Mouse (Mus musculus) gastrocnemius, adult 2 months (tissue): ENCODE measurements at regions not wholly inside any gene's neighbourhood (a gene's known extent, or its start where the extent isn't known, plus 50 kb on each side); places are given as distances from the start of the nearest gene placed in this dataset.
"Not testable (repeated sequence)": the region's sequence is repeated elsewhere in the genome, so short reads cannot be mapped to it uniquely, and the experiment has no call there.

Source experiments
- DNase-seq: peaks from one replicate; pipeline ENCODE4 v3.0.0; 2022
- H3K27ac ChIP-seq: fragments of 200-600 bp; 2 replicates; pipeline ENCODE4 v1.8.1; 2022; ENCODE audit warnings: mild to moderate bottlenecking
- H3K4me3 ChIP-seq: fragments of 200-600 bp; 2 replicates; pipeline ENCODE4 v1.8.1; 2022; ENCODE audit warnings: mild to moderate bottlenecking, moderate library complexity
- CTCF ChIP-seq: fragments of 200-600 bp; IDR thresholded peaks from 2 replicates; pipeline ENCODE4 v1.8.1; 2022; ENCODE audit warnings: antibody characterized with exemption, mild to moderate bottlenecking, moderate library complexity
- intact Hi-C: fragments of 180-260 bp; cut with DNase I; formaldehyde crosslinking; loops from one replicate; pipeline ENCODE4 v1.15.1; 2025

DNA sequence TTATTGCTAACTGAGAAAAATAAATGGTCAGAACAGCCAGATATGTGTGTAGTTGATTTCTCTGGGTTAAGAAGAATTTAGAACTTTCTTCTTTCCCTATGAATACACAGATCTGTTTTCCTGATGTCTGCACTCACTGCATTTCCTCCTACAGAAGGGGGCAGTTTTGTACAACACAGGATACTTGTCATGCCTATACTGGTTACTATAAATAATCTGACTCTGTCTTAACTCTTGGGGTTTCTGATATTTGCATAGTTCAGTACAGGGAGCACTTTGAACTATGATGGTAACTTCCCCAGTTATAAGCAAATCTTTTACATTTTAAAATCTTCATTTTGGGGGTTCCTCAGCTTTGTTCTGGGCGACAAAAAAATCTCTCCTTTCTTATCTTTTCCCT, 198.7 kb upstream of the Myo3a start:
- intact Hi-C loops: no loop called here
- no peak for DNase-seq
- no peak for TF ChIP-seq CTCF
- H3K27ac ChIP-seq: no peak overlapping the region
- H3K4me3 ChIP-seq: no peak overlapping the region

GRCm38 (mm10) chr2:22029022-22029803, 198.1 kb upstream of the Myo3a start:
- no peak for TF ChIP-seq CTCF
- no peak for DNase-seq
- intact Hi-C loops: no loop called here
- H3K27ac ChIP-seq: no peak overlapping the region
- H3K4me3 ChIP-seq: no peak overlapping the region

DNA sequence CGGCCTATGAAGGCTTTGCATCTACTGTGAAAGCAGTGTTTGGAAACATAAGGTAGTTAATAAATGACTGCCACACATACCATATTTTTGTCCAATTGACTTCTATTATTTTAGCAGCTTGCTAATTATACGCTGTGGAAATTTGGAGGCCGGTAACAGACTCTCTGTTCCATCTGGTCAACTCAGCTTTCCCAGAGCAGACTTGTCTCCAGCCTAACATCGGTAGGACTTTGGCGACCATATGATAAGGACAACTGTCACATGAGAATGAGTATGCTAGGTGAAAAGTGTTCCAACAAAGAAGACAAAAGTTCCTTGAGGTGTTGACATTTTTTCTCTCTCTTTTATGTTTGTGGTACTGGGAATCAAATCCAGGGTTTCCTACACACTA, 197.5 kb upstream of the Myo3a start:
- no peak for DNase-seq
- no peak for TF ChIP-seq CTCF
- intact Hi-C loops: no loop called here
- Histone ChIP-seq H3K4me3 (no peak overlapping the region), H3K27ac (no peak overlapping the region)

DNA sequence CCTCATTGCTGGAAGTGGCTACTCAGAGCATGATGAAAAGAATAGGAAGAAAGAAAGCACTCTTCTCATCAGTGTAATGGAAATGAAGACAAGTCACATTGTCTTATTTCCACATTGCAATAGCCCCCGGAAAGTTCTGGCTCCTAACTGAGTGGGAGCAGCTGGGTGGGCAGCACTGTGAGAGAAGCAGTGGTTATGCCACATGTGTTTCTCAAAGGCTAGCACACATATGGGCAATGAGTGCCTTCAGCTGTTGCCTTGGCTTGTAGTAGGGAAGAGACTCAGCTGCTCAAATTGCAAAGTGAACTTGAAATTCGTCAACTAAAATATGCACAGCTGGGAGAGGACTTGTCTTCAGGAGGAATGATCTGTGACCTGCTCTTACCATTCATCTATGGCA, 190.5 kb upstream of the Myo3a start:
- intact Hi-C loops: no loop called here
- no peak for DNase-seq
- no peak for TF ChIP-seq CTCF
- Histone ChIP-seq H3K27ac (no peak overlapping the region), H3K4me3 (no peak overlapping the region)

DNA sequence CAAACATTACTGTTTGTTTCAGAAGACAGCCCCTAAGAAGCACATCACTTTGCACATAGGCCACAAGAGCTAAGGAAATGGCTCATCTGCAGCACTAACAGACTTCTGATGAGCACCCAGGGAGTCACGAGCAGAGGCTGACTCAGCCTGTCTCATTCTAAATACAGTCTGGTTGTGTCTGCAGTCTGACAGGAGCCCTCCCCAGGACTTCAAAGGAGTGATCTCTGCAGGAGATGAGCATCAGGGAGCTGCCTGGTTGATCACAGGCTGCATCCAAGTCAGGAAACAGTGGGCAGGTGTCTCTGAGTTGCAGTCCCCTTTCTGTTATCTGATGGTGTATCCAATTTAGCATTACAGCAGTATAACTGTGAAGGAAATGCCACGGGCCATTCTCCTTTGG, 188.5 kb upstream of the Myo3a start:
- Histone ChIP-seq H3K27ac (no peak overlapping the region), H3K4me3 (no peak overlapping the region)
- DNase-seq: no peak
- intact Hi-C loops: no loop called here
- no peak for TF ChIP-seq CTCF

- H3K27ac ChIP-seq, H3K4me3 ChIP-seq, DNase-seq, intact Hi-C loops: not testable (repeated sequence)
These were observed 183.4 kb upstream of the Myo3a start for GRCm38 (mm10) chr2:22043937-22044336.

GRCm38 (mm10) chr2:22044949-22045348, 182.4 kb upstream of the Myo3a start:
- DNase-seq: no peak
- Histone ChIP-seq H3K4me3 (no peak overlapping the region), H3K27ac (no peak overlapping the region)
- intact Hi-C loops: no loop called here
- TF ChIP-seq CTCF: no peak

DNA sequence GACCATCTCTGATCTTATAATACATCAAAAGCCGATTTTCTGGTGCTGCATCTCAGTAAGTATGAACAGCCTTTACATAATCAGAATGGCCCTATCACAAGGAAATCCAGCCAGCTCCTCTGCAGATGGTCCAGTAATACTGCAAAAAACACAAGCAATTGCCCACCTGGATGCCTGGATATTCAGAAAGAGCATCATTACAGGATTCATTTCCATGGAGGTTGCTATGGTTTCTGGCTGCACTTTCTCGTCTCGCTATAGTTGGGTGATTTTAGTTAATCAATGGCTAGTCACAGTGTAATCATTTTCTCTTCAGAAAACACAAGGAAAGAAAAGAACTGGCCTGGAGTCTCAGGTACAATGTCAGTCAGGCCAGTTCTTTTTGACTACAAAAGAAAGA, 179.8 kb upstream of the Myo3a start:
- intact Hi-C loops: no loop called here
- Histone ChIP-seq H3K27ac (no peak overlapping the region), H3K4me3 (no peak overlapping the region)
- TF ChIP-seq CTCF: no peak
- no peak for DNase-seq

GRCm38 (mm10) chr2:22066535-22066934, 160.8 kb upstream of the Myo3a start:
- Histone ChIP-seq H3K4me3 (no peak overlapping the region), H3K27ac (no peak overlapping the region)
- no peak for DNase-seq
- no peak for TF ChIP-seq CTCF
- intact Hi-C loops: no loop called here

DNA sequence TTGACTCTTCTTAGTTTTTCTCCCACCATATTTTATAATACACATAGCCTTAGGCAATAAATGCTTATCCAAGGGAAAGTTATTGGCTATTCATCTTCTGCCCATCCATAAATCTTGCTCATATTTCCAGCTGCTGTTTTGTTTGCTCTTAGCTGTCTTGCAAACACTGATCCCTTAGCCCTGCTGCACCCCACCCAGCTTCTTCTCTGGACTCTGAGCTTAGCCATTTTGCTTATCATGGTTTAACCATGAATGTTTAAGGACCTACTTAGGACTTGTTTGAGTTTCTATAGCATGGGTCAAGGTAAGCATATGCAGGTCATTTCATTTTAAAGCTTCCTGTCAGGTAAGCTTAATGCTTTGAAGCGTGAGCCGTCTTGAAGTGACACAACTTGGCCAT, 130.5 kb upstream of the Myo3a start:
- TF ChIP-seq CTCF: no peak
- DNase-seq: no peak
- intact Hi-C loops: no loop called here
- Histone ChIP-seq H3K4me3 (no peak overlapping the region), H3K27ac (no peak overlapping the region)

- H3K27ac ChIP-seq: no peak overlapping the region
- no peak for TF ChIP-seq CTCF
- H3K4me3 ChIP-seq: no peak overlapping the region
- no peak for DNase-seq
- intact Hi-C loops: no loop called here
These were observed 122.2 kb upstream of the Myo3a start for GRCm38 (mm10) chr2:22105150-22105549.

DNA sequence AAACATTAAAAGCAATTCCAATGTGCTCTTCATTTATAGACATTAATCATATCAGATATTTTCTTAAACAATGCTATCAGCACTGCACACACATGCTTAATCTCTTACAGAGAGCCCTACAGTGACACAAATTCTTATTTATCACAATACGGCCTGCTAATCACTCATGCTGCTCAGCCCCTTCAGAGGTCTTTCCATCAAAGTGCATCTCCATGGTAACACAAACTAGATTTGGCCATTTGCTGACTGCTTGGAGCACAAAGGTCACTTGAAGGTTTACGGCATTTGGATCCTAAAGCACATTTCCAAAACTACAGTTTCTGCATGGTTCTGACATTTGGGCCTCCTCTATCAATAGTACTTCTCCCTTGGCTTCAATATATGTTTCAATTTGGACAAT, 77.6 kb upstream of the Myo3a start:
- Histone ChIP-seq H3K27ac (no peak overlapping the region), H3K4me3 (no peak overlapping the region)
- intact Hi-C loops: no loop called here
- no peak for TF ChIP-seq CTCF
- DNase-seq: no peak

DNA sequence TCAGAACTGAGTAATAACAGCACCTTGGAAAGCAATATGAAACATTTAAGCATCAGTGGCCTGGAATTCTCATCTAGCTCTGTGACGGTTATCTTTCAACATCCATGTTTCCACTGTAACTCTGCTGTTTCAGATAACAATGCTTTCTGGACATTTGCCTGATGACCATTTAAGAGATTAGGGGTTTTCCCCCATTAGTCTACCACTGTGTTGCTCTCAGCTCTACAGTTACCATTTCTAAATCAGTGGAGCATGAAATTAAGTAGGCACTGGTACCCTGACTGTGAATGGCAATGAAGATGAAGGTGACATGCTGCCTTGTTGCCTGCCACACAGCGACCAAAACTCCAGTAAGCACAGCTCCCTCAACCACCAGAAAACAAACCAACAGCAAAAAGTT, 70.7 kb upstream of the Myo3a start:
- intact Hi-C loops: no loop called here
- TF ChIP-seq CTCF: no peak
- no peak for DNase-seq
- no peak overlapping the region for H3K27ac ChIP-seq
- no peak overlapping the region for H3K4me3 ChIP-seq

DNA sequence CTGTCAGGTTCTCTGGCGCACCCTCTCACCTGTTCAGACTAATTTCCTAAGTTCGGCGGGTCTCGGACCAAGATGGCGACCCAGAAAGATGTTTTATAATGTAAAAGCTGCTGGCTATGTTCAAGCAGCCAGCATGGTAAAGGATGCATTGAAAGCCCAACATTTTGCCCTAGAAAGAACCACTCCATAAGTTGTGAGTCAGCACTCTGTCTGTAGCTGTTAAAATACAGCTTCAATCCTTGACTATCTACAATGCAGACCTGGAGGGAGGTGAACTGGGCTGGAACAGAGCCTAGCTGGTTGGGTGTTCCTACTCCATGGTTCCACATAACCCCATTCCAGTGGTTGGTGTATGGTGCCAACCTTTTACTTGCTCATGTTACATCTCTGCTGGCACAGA, 61.9 kb upstream of the Myo3a start:
- Histone ChIP-seq H3K4me3 (no peak overlapping the region), H3K27ac (no peak overlapping the region)
- TF ChIP-seq CTCF: no peak
- no peak for DNase-seq
- intact Hi-C loops: no loop called here

- DNase-seq: no peak
- intact Hi-C loops: no loop called here
- Histone ChIP-seq H3K4me3 (no peak overlapping the region), H3K27ac (no peak overlapping the region)
- TF ChIP-seq CTCF: no peak
These were observed 61.4 kb upstream of the Myo3a start for GRCm38 (mm10) chr2:22165919-22166318.
